Mouse (Mus musculus) heart, adult 2 months (tissue): Measurements from ENCODE around the gene Zfp764. TPM values are rescaled to one million over a fixed set of nuclear protein-coding genes. Genes with fewer than 3 reads are reported as not detected.
"Not testable (repeated sequence)": the region's sequence is repeated elsewhere in the genome, so short reads cannot be mapped to it uniquely, and the experiment has no call there.

ENCODE experiments used
- DNase-seq, 2 experiments: peaks; one replicate each; pipeline ENCODE4 v3.0.0; 2021
- H3K27ac ChIP-seq: fragments of 200-600 bp; 2 replicates; pipeline ENCODE4 v1.8.1; 2022
- H3K27me3 ChIP-seq: fragments of 200-500 bp; 2 replicates; pipeline ENCODE4 v1.6.1; 2012; ENCODE audit warnings: mild to moderate bottlenecking, low read length, inconsistent platforms, mixed read lengths; ENCODE audit not compliant: control insufficient read depth, insufficient read depth
- H3K36me3 ChIP-seq: fragments of 200-500 bp; 2 replicates; pipeline ENCODE4 v1.6.1; 2012; ENCODE audit warnings: low read length, inconsistent platforms; ENCODE audit not compliant: control insufficient read depth, insufficient read depth
- H3K4me1 ChIP-seq: fragments of 200-500 bp; 2 replicates; pipeline ENCODE4 v1.6.1; 2011; ENCODE audit warnings: low read length; ENCODE audit not compliant: control insufficient read depth, insufficient read depth
- H3K4me3 ChIP-seq: fragments of 200-600 bp; 2 replicates; pipeline ENCODE4 v1.8.1; 2022
- H3K79me2 ChIP-seq: fragments of 200-500 bp; replicated peaks from 2 replicates; pipeline ENCODE4 v1.6.1; 2012; ENCODE audit warnings: mild to moderate bottlenecking, inconsistent platforms, low read length, moderate library complexity, mixed read lengths; ENCODE audit not compliant: control insufficient read depth, insufficient read depth
- H3K9ac ChIP-seq: fragments of 200-500 bp; 2 replicates; pipeline ENCODE4 v1.6.1; 2012; ENCODE audit warnings: low read depth, mild to moderate bottlenecking, control low read depth, inconsistent platforms, low read length, mixed read lengths
- CTCF ChIP-seq: fragments of 200-600 bp; IDR thresholded peaks from 2 replicates; pipeline ENCODE4 v1.8.1; 2022; ENCODE audit warnings: antibody characterized with exemption, mild to moderate bottlenecking, moderate library complexity
- EP300 ChIP-seq: fragments of 200-500 bp; IDR thresholded peaks from 2 replicates; pipeline ENCODE4 v1.6.1; 2011; ENCODE audit warnings: low read depth, low read length, control low read depth; ENCODE audit not compliant: insufficient read depth
- POLR2A ChIP-seq: fragments of 200-500 bp; IDR thresholded peaks from 2 replicates; pipeline ENCODE4 v1.6.1; 2011; ENCODE audit warnings: mild to moderate bottlenecking, low read depth, low read length, control low read depth; ENCODE audit not compliant: insufficient read depth
- WGBS: fragments of 180-500 bp; shearing (Covaris S2); methylation state at CpG from one replicate; pipeline ENCODE4 v1.1.7; 2018; 5-methylcytosine and 5-hydroxymethylcytosine counted together
- intact Hi-C: fragments of 180-260 bp; cut with DNase I; formaldehyde crosslinking; loops from one replicate; pipeline ENCODE4 v1.15.1; 2025
- polyA plus RNA-seq: library from polyadenylated mRNA; depleted of rRNA; stranded (reverse); fragments of >200 nt; gene quantifications from 2 replicates; pipeline ENCODE4 v1.2.3, GENCODE M21; 2012
- total RNA-seq, 2 experiments: library from RNA; stranded (reverse); gene quantifications; 2 replicates each; pipeline ENCODE4 v1.2.3; 2021

Gene Zfp764
- total and polyA plus RNA-seq, 3 experiments: 2.6 to 3.2 (median 3.2) TPM

GRCm38 (mm10) chr7:127422247-127422646 lies 15.6 kb upstream of the Zfp764 start:
- Histone ChIP-seq H3K27me3 (no peaks in the 10 kb centered on the region), H3K79me2 (no peaks in the 10 kb centered on the region), H3K27ac (peak overlapping the region; percentile 87; the same call in 1 of the 2 replicates), H3K4me3 (peak overlapping the region; percentile 83), H3K4me1 (peaks cover 6% of the 10 kb centered on the region), H3K36me3 (no peaks in the 10 kb centered on the region), H3K9ac (no peak overlapping the region)
- intact Hi-C loops: loop anchor here (2.0 kb wide), 2 partner anchors 25 to 49 kb away; no protein-coding TSS in a partner anchor
- WGBS: 1% methylated on average over 15 of the region's 15 CpGs
- no peak for DNase-seq
- TF ChIP-seq POLR2A (no peak), EP300 (no peak), CTCF (no peak)

- intact Hi-C loops: loop anchor here (2.0 kb wide), 2 partner anchors 25 to 49 kb away; no protein-coding TSS in a partner anchor
Measured at GRCm38 (mm10) chr7:127421388-127422191, 15.0 kb upstream of the Zfp764 start, which contains the start of gene Zfp688. Gene Zfp688 (minus strand): TSS chr7:127422068.

GRCm38 (mm10) chr7:127411418-127411817 lies 4.8 kb upstream of the Zfp764 start:
- intact Hi-C loops: no loop called here
- no peak for DNase-seq
- Histone ChIP-seq H3K27ac (no peak overlapping the region), H3K4me1 (peaks cover 2% of the 10 kb centered on the region), H3K27me3 (no peaks in the 10 kb centered on the region), H3K9ac (no peak overlapping the region), H3K36me3 (no peaks in the 10 kb centered on the region), H3K79me2 (no peaks in the 10 kb centered on the region), H3K4me3 (no peak overlapping the region)
- TF ChIP-seq POLR2A (no peak), CTCF (no peak), EP300 (no peak)
- 56% methylated on average over 2 of the region's 2 CpGs for whole genome bisulfite sequencing

More at GRCm38 (mm10) chr7:127421388-127422191, 15.0 kb upstream of the Zfp764 start, which contains the start of gene Zfp688:
- H3K27me3 ChIP-seq: no peaks in the 10 kb centered on the region
- H3K9ac ChIP-seq: peak within 1 kb of the TSS; percentile 73
- H3K4me1 ChIP-seq: peaks cover 6% of the 10 kb centered on the region
- 2% methylated on average over 48 of the region's 48 CpGs for WGBS
- H3K79me2 ChIP-seq: no peaks in the 10 kb centered on the region
- H3K27ac ChIP-seq: peak within 1 kb of the TSS; percentile 87
- peak; percentile 97 to 98 for DNase-seq
- peak; percentile 84 for TF ChIP-seq EP300
- TF ChIP-seq POLR2A: peak; percentile 87
- peak; percentile 47 for TF ChIP-seq CTCF
- H3K36me3 ChIP-seq: no peaks in the 10 kb centered on the region
- H3K4me3 ChIP-seq: peak within 1 kb of the TSS; percentile 83

- H3K36me3 ChIP-seq, intact Hi-C loops, H3K27me3 ChIP-seq, H3K9ac ChIP-seq, H3K79me2 ChIP-seq, H3K4me1 ChIP-seq, H3K27ac ChIP-seq, H3K4me3 ChIP-seq, DNase-seq: not testable (repeated sequence)
- 98% methylated on average over 6 of the region's 6 CpGs for WGBS
Measured at GRCm38 (mm10) chr7:127404101-127404500, 2.5 kb downstream of the Zfp764 start.

- Histone ChIP-seq H3K27ac (no peak overlapping the region), H3K9ac (no peak overlapping the region), H3K4me1 (peaks cover 2% of the 10 kb centered on the region), H3K79me2 (no peaks in the 10 kb centered on the region), H3K36me3 (no peaks in the 10 kb centered on the region), H3K4me3 (no peak overlapping the region), H3K27me3 (no peaks in the 10 kb centered on the region)
- 0 out of 2 replicates have a peak, but pooled peaks have one; percentile 5 for TF ChIP-seq CTCF
- TF ChIP-seq POLR2A: no peak
- intact Hi-C loops: no loop called here
- DNase-seq: no peak
- WGBS: 58% methylated on average over 2 of the region's 2 CpGs
Measured at GRCm38 (mm10) chr7:127402980-127403379, 3.6 kb downstream of the Zfp764 start.

GRCm38 (mm10) chr7:127400355-127400754 lies 6.3 kb downstream of the Zfp764 start:
- Histone ChIP-seq H3K9ac (no peak overlapping the region), H3K79me2 (no peaks in the 10 kb centered on the region), H3K4me3 (no peak overlapping the region), H3K4me1 (no peaks in the 10 kb centered on the region), H3K36me3 (no peaks in the 10 kb centered on the region), H3K27ac (no peak overlapping the region), H3K27me3 (no peaks in the 10 kb centered on the region)
- WGBS: 58% methylated on average over 3 of the region's 3 CpGs
- TF ChIP-seq EP300 (no peak), CTCF (no peak), POLR2A (no peak)
- DNase-seq: no peak
- intact Hi-C loops: no loop called here
